Mouse (Mus musculus) kidney, postnatal 4 days (tissue): ENCODE results near the gene Tbc1d17.

ENCODE experiments used
- DNase-seq, 2 experiments: peaks; one replicate each; pipeline ENCODE4 v3.0.0; 2021; ENCODE audit warnings: mixed read lengths in 2 of 2

The Tbc1d17 gene

DNA sequence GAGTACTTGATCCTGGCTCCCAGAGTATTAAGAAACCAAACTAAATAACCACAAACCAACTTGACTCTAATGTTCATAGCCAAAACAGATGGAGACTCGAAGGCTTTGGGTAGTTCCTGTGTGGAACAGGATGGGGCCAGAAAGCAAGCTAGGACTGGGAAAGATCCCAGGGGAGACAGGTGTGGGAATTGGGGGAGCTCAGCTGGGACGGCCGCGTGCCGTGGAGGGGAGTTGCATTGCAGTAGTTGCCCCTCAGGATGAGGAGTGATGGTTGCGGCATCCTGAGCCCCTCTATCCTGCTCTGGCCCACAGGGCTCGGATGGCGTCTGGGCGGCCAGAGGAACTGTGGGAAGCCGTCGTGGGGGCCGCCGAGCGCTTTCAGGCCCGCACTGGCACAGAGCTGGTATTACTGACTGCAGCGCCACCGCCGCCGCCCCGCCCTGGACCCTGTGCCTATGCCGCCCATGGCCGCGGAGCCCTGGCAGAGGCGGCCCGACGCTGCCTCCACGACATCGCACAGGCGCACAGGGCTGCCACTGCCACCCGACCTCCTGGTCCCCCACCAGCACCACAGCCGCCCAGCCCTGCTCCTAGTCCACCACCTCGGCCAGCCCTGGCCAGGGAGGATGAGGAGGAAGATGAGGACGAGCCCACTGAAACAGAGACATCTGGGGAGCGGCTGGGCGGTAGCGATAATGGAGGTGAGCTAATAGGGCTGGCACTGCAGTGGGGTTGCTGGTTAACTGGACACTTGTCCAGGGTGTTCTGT is 3.6 kb upstream of the Tbc1d17 start:
- no peak for DNase-seq

- DNase-seq, result no peak
Measured at GRCm38 (mm10) chr7:44851625-44852234, 2.9 kb upstream of the Tbc1d17 start.

- DNase-seq, result no peak
Measured at GRCm38 (mm10) chr7:44850789-44851624, 2.1 kb upstream of the Tbc1d17 start.

GRCm38 (mm10) chr7:44850146-44850545 is 1.3 kb upstream of the Tbc1d17 start:
- DNase-seq, result peak; percentile 87 to 92

DNA sequence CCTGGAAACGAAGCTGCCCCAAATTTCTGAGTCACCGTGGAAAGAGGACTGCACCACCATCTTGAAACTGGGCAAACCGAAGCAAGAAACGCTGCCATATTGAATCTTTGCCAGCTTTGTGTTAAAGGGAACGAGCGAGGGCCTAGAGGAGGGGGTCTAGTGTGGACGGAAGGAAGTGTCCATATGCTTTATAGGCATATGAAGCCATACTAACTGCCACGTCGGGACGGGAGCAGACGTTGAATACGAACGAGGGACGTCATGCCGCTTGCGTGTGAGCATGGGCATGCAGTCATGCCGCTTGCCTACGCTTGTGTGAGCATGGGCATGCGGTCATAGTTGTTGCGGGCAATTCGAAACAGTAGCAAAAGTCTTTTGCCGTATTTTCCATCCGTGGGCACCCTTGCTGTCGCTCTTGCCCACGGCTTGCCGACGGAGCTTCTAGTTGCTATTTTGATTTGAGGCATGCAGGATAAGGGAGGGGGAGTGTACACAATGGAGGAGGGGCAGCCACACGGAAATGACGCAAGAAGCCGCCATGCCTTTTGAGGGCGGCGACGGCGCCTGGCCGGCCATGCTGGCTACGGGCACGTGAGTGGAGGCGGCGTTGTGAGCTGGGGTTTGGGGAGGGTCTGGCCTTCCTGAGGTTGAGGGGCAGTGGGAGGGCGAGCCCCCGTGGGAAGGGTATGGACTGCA is 685 bp upstream of the Tbc1d17 start:
- DNase-seq, result peak; percentile 91 to 95

GRCm38 (mm10) chr7:44847772-44848171 is 1.1 kb downstream of the Tbc1d17 start:
- DNase-seq, result no peak

- DNase-seq, result no peak
Measured at GRCm38 (mm10) chr7:44846804-44847203, 2.1 kb downstream of the Tbc1d17 start.

DNA sequence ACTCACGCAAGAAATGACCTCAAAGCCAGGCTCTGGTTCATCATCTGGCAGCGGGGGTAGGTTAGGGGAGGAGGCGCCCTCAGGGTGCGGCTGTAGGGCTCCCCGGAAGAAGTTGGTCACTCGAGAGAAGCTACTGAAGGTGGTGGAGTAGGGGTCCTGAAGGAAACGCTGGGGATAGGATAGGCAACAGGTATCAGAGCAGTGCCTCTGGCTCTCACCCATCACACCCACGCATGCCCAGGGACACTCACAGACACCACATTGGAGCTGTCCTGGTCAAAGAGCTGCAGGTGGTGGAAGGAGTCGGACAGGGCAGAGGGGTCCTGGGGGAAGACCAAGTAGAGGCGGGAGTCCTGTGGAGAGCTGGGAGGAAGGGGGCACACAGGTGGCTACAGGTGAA is 3.9 kb downstream of the Tbc1d17 start:
- DNase-seq, result no peak

GRCm38 (mm10) chr7:44841825-44842463 is 6.9 kb downstream of the Tbc1d17 start:
- DNase-seq, result no peak

DNA sequence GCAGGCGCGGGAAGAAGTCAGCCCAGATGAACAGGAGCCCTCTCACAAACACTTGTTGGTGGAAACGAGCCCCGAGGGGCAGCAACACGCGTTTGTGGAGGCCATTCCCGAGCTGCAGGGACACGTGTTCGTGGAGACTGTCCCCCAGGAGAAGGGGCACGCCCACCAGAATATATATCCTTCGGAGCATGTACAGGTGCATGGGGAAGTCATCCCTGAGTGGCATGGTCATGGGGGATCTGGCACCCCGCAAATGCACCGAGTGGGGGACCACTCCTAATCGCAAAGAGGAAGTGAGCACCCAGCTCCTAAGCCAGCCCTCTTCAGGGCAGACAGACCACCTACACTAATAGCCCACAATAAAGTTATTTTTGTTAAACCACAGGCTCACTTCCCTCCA is 8.5 kb downstream of the Tbc1d17 start:
- no peak for DNase-seq

DNA sequence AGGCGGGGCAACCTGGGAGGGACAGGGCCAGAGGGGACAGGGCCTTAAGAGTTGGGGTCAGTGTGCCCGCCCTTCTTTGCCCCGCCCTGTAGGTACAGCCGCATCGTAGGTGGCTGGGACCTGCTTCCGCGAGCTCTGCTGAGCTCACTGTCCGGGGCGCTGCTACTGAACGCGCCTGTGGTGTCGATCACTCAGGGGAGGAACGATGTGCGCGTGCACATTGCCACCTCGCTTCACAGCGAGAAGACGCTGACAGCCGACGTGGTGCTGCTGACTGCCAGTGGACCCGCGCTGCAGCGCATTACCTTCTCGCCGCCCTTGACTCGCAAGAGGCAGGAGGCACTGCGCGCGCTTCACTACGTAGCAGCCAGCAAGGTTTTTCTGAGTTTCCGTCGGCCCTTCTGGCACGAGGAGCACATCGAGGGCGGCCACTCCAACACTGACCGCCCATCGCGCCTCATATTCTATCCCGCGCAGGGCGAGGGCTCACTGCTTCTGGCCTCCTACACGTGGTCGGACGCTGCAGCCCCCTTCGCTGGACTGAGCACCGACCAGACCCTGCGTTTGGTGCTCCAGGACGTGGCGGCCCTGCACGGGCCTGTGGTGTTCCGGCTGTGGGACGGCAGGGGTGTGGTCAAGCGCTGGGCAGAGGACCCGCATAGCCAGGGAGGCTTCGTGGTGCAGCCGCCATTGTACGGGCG is 9.2 kb downstream of the Tbc1d17 start:
- peak; percentile 63 to 76 for DNase-seq

- DNase-seq, result no peak
Measured at GRCm38 (mm10) chr7:44839171-44839490, 9.7 kb downstream of the Tbc1d17 start.

DNA sequence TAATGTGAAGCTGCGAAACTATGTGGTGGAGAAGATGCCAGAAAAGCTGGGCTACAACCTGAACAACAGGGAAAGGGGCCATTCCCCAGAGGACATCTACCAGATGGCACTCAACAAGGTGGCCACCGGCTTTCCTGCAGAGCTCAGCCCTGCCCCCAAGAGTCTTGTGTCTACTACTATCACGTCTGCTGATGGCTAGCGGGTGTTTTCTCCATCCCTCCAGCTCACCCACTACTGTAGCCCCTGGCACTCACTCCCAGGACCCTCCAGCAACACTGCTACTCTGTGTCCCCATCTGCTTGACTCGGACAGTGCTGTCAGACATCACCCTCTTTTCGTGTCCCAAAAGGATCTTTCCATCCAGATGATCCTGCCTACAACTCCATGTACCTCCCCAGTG is 10.8 kb downstream of the Tbc1d17 start:
- no peak for DNase-seq

- DNase-seq, result no peak
Measured at GRCm38 (mm10) chr7:44836423-44837053, 12.3 kb downstream of the Tbc1d17 start.

GRCm38 (mm10) chr7:44836016-44836404 is 12.9 kb downstream of the Tbc1d17 start:
- peak; percentile 39 to 55 for DNase-seq

- no peak for DNase-seq
Measured at GRCm38 (mm10) chr7:44835373-44836015, 13.4 kb downstream of the Tbc1d17 start.

GRCm38 (mm10) chr7:44832763-44833162 is 16.1 kb downstream of the Tbc1d17 start:
- no peak for DNase-seq

GRCm38 (mm10) chr7:44828706-44829105 is 20.2 kb downstream of the Tbc1d17 start:
- DNase-seq, result no peak

GRCm38 (mm10) chr7:44826771-44827170 is 22.1 kb downstream of the Tbc1d17 start:
- no peak for DNase-seq

- peak; percentile 89 for DNase-seq
Measured at GRCm38 (mm10) chr7:44824872-44825271, 24.0 kb downstream of the Tbc1d17 start.

- DNase-seq, result no peak
Measured at GRCm38 (mm10) chr7:44823409-44823808, 25.5 kb downstream of the Tbc1d17 start.
